Mouse (Mus musculus): ENCODE measurements around the gene Olfr1098.

Gene Olfr1098

DNA sequence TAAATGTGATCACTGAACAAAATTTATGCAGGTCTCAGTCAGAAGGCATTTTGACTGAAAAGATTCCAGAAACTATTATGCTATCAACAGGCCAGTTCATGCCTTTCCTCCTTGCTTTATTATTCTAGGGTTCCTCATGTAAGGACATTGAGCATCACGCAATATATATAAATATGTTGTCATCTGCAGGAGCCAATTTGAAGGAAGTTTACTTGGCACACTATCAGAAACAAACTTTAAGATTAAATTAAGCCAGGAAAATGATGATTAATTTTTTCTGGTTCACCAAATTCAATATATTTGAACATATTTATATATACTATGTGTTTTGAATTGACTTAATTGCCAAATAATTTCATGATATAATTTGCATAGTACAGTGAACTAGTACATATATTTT lies at the start of gene Olfr1098:
Gene Olfr1098 (minus strand): TSS at position 101 of the 400 bp plus-strand sequence.
- no peak for DNase-seq (ENCODE audit: low read depth, low spot score)

DNA sequence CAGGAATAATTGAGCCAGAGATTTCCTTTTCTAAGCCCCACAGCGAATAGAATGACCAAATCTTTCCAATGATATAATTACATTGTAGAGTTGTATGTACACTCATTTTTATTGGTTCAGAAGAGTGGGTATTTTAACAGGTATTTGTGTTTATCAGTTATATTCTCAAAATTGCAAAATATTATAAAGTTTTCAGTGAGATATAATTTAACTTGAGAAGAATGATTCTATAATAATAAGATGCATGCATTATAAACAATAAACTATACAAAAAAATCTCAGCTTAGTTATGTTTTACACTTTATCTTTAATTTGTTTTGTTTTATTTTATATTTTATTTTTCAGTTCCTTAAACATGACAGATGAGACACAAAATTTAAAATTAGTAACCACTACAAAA lies 36.2 kb upstream of the Olfr1098 start, which contains the start of gene Olfr1099:
Gene Olfr1099 (minus strand): TSS at position 101 of the 400 bp plus-strand sequence.
- DNase-seq (ENCODE audit: low read depth, low spot score), result no peak

GRCm38 (mm10) chr2:86926557-86926956 lies 2.2 kb upstream of the Olfr1098 start:
- DNase-seq (ENCODE audit: low read depth, low spot score), result no peak

- DNase-seq (ENCODE audit: low read depth, low spot score), result no peak
Measured at GRCm38 (mm10) chr2:86905647-86906046, 18.7 kb downstream of the Olfr1098 start.

GRCm38 (mm10) chr2:86892116-86892515 lies 32.2 kb downstream of the Olfr1098 start, which contains the start of gene Olfr1097:
Gene Olfr1097, minus strand, starts transcription at chr2:86892216.
- DNase-seq (ENCODE audit: low read depth, low spot score), result no peak

DNA sequence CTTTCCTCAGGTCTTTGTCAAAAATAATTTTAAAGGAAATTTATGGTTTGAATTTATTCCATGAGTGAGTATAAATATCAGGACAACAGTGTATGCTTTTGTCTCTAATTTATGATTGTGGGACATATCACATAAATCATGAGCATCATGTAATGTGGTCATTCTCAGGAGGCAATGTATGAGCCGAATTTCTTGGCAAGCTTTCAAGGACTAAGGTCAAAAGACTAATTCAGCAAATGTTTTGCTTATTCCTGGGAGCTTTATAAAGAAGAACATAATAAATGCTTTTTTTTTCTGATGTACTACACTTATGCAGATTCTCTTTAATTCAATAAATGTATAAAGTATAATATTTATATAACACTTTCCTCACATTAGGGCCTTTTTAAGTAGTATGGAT lies 49.6 kb downstream of the Olfr1098 start, which contains the start of gene Gm13723:
Gene Gm13723 (minus strand): TSS at position 101 of the 400 bp plus-strand sequence.
- DNase-seq (ENCODE audit: low read depth, low spot score), result no peak
